Mouse (Mus musculus) cerebellum, adult 8-10 months (tissue): ENCODE measurements at regions not wholly inside any gene's neighbourhood (a gene's known extent, or its start where the extent isn't known, plus 50 kb on each side); places are given as distances from the start of the nearest gene placed in this dataset.
"Not testable (repeated sequence)": the region's sequence is repeated elsewhere in the genome, so short reads cannot be mapped to it uniquely, and the experiment has no call there.

Experiments
- DNase-seq: peaks from one replicate; pipeline ENCODE4 v3.0.0; 2022

DNA sequence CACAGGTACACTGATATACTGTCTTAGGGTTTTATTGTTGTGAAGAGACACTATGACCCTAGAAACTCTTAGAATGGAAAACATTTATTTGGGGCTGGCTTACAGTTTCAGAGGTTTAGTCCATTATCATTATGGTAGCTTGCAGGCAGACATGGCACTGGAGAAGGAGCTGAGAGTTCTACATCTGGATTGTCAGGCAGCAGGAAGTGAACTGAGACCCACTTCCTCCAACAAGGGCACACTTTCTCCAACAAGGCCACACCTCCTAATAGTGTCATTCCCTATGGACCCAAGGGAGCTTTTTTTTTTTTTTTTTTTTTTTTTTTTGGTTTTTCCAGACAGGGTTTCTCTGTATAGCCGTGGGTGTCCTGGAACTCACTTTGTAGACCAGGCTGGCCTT, 124.9 kb upstream of the Max start:
- DNase-seq = not testable (repeated sequence)

DNA sequence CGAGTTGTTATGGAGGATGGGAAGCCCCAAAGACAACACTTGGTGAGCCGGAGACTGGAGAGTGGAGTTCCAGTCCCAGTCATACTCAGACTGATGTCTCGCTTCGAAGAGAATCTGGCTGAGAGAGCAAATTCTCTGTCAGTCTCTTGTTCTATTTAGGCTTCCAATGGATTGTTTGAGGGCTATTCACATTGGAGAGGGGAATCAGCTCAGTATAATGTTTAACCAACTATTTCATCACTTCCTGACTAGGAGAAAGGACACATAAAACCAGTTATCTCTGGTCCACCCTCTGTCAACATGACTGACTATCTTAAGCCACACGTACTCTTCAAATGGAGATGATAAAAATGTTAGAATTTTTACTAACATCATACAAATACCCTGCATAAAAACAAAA, 123.9 kb upstream of the Max start:
- no peak for DNase-seq

DNA sequence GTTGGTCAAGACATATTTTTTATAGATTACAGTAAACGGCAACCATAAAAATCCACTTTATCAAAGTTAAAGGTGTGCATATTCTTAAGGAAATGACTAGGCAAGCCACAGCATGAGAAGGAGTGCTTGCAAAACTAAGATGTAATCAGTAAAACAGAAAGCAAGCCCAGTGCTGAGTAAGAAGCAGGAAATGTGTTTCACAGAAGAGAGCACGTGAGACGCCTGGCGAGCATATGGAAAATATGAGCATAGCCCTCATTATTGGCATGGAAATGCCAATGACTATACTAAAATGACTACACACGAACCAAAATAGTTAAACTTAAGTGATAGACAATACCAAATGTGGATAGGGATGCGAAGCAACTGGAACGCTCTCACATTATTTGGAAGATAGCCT, 123.2 kb upstream of the Max start:
- DNase-seq = no peak

GRCm38 (mm10) chr12:77084744-77085143, 122.7 kb upstream of the Max start:
- no peak for DNase-seq

- DNase-seq = no peak
These were observed 122.3 kb upstream of the Max start for GRCm38 (mm10) chr12:77084343-77084742.

DNA sequence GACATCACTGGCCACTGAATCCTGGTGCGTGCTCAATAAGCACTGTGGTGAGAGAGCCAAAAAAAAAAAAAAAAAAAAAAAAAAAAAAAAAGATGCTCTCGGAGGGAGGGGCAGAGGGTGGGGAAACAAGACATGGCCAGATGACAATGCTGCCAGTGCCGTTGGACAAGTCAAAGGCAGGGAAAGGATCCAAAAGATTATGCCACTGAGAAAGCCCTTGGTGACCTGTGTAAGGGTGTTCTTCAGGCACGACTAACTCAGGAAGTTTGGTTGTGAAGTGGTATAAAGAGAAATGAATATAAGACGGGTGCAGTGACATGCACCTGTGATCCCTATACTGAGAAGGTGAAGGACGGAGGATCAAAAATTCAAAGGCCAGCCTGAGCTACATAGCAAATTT, 121.8 kb upstream of the Max start:
- DNase-seq = no peak

DNA sequence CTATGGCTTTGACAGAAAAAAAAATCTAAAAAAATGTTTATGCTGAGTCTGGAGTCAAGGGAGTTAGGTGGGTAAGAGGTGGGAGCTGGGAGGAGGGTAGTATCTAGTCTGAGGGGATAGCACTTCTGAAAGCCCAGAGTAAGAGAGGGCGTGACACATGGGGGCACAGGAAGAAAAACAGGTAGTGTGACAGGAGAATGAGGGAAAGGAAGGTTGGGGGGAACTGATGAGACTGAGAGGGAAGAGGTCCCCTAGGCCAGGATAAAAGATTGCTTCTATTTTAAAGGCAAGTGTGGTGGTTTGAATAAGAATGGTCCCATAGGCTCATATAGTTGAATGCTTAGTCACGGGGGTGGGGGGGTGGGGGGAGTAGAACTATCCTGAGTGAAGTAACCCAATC, 119.8 kb upstream of the Max start:
- DNase-seq = no peak

DNA sequence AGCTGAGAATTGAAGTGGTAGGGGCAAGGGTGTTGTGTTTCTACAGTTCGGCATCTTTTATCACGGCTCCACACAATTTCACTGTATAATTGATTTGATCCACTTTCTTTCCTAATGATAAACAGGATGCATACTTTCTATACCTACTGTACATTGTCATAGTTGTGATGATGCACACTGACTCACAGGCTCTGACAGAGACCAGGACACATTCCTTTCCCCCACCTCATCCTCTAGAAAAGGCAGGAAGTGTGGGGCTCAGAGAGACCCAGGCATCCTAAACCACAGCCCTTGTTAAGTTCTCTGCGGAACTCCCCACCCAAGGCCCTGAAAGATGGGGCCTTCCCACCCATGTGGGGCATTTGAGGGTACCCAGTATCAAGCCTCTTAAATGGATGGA, 117.5 kb upstream of the Max start:
- no peak for DNase-seq

- DNase-seq = no peak
These were observed 114.7 kb upstream of the Max start for GRCm38 (mm10) chr12:77076678-77077077.

- no peak for DNase-seq
These were observed 112.6 kb upstream of the Max start for GRCm38 (mm10) chr12:77074602-77075001.

- no peak for DNase-seq
These were observed 109.7 kb upstream of the Max start for GRCm38 (mm10) chr12:77071700-77072099.

- no peak for DNase-seq
These were observed 105.9 kb upstream of the Max start for GRCm38 (mm10) chr12:77067938-77068337.

DNA sequence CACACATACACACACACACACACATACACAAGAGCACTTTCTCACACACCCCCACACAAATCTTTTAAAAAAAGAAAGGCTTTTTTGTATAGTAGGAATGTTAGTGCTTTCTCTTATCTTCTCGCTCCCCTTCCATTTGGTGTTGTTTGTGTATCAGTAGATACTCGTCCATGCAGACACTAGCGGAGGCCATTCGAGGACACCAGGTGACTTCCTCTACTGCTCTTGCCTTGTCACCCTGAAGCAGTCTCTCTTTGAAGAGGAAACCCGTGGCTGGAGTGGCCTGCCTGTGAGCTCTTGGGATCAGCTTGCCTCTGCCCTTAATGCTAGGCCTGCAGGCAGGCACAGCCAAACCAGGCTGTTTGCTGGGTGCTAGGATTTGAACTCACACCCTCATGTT, 105.1 kb upstream of the Max start:
- DNase-seq = no peak

GRCm38 (mm10) chr12:77065645-77066512, 103.9 kb upstream of the Max start:
- DNase-seq = no peak

DNA sequence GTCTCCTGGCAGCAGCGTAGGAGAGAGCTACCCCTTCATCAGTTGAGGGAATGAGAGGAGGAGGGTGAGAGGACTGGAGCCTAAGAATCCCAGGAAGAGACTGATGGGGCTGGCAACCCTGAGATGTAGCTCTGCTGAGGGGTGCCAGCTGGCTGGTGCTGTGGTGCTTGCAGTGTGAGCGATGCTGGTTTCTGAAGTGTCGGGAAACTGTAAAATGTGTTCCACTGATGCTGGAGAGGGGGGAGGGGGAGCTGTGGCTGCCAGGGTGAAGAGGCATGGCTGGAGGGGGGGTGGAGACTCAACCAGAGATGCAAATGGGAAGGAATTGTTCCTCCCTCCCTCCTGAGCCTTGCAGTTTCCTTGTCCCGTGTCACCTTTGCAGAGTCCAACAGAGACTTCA, 102.0 kb upstream of the Max start:
- DNase-seq = no peak

DNA sequence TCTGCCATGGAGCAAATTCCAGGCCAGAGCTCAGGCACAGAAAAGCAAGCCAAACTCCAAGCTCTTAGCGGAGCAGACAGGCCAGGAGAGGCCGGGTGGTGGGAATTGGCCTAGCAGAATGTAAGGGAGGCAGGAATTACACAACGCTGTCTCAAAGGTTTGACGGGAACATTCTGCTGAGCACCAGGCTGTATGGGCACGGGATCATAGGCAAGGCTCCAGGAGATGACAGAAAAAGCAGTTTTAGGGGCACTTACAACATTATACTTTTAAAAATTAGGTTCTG, 99.5 kb upstream of the Max start:
- DNase-seq = no peak

DNA sequence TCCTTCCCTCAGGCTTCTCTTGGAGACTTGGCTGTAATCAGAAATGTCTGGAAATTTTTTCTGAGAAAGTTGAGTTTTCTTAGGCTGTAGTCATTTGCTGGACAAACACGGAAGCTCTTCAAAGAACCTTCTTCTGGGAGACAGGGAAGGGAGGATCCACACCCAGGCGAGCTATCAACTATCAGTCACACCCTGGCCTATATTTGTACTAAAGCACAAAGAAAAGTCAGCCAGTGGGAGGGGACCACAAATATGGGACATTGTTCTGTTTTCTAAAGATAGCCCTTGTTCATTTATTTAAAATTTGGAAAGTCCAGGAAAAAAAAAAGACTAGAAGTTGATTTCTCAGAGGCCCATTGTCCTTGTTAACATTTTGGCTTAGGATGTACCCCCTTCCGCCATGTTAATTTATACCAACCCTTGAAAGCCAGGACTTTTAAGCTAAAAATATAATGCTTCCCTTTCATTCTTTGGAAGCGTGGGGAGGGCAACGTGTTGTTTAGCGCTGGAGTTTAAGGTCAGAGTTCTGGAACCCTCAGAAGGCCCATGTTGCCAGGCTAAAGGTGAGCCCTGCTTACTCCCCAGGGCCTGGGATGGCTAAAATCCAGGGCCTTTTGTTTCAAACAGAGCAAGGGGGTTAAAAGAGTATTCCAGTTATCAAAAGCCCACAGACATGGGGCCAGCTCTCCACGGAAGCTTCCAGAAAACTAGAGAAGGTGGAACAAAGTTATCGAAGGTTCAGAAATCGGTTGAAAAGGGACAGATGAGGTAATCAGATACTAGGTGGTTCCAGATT, 99.0 kb upstream of the Max start:
- no peak for DNase-seq

DNA sequence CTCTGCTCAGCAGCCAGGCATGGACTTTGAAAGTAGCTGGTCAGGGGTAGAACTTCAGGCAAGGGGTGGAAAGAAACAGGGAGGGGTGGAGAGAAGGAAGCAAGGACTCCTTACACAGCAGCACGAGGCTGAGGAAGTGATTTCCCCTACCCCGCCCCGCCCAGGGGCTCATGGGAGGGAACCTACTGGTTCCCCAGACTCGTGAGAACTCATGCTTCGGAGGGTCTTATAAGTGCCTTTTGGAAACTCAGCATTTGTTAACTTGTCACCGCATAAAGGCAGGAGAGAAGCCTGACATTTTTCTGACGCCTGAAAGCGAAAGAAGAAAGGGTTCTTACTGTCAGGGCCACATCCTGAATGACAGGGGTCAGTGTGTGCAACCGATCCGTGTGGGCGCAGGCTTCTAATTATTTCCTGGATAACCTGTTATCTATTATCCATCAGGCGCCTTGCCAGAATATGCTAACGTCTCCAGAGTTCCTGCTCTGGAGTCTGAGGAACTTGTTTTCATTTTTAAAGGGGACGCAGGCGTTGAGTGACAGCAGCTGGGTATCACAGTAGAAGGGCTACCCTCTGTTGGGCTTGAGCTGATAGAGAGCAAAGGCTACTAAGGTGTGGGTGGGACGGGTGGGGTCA, 98.2 kb upstream of the Max start:
- DNase-seq = no peak

DNA sequence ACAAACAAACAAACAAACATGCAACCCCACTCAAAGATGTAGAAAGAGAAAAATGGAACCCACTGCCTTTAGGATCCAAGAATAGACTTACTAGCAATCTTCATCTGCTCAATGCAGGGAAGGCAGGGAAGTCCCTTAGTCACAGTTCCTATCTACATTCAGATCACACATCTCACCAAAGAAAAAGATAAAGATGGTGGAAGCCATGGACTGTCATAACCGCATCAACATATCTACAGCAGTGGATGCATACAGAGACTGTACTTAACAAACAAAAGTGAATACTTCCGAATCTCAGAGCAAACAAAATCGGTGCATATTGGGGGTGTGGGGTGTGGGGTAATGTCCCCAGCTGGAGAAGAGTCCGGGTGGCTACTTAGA, 97.7 kb upstream of the Max start:
- no peak for DNase-seq

GRCm38 (mm10) chr12:77058596-77059190, 96.7 kb upstream of the Max start:
- DNase-seq = no peak

DNA sequence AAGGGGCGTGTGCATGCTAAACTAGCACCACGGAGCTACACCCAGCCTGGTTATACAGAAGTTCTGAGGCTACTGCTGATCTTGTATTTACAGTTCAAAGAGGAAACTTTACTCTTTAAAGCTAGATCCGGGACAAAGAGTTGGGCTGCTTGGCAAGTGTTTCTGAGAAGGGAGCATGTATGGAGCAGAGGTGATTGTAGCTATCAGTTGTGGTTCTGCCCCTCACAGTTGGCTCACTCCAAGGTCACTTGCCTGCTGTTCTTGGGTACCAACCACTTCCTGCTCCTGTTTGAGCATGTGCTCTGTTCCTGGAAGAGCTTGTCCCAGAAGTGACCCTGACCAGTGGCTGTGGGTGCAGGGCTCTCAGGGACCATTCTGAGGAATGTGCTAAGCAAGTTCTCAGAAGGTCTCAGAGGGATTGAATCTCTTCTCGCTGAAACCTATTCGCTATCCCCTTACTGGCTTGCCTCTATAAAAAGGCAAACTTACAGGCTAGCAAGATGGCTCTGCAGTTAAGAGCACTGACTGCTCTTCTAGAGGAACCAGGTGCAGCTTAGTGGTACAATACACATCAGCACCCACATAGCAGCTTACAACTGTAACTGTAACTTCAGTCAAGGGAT, 94.9 kb upstream of the Max start:
- DNase-seq = no peak

GRCm38 (mm10) chr12:77054700-77055099, 92.7 kb upstream of the Max start:
- DNase-seq = no peak

DNA sequence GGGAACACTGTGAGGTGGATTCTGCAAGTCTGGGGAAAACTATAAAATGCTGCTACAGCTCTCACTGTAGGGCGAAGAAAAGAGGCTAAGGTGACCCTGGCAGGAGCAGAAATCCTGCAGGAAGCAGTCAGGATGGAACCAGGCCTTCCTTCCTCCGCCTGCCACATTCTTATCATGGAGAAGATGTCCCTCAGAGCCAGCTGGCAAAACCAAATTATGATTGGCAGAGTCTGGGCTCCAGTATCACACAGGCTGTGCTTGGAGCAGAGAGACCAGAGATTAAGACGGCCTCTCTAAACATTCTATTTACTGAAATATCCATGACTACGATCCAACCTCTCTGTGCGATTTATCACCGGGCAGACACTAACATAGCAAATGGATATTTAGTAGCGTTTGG, 92.2 kb upstream of the Max start:
- DNase-seq = no peak
